Mouse (Mus musculus) MEL (cell line): ENCODE results near the gene Cdca7l. TPM values are rescaled to one million over a fixed set of nuclear protein-coding genes. Genes with fewer than 3 reads are reported as not detected.

Source experiments
- DNase-seq: peaks from one replicate; pipeline ENCODE4 v3.0.0; 2011; ENCODE audit warnings: low read depth, low spot score
- H3K27ac ChIP-seq: 2 replicates; pipeline ENCODE4 v1.5.1; 2012; ENCODE audit warnings: low read depth, mild to moderate bottlenecking, control low read depth, low read length, moderate library complexity; ENCODE audit not compliant: control insufficient read depth
- H3K27me3 ChIP-seq, 2 experiments: fragments of 150-350 bp in 1 of 2; sonication (generic) in 1 of 2; 2 replicates each; pipeline ENCODE4 v1.6.1; 2012; ENCODE audit warnings: low read length in 2 of 2, mild to moderate bottlenecking in 2 of 2, improper control_type of control experiment in 1 of 2, moderate library complexity in 1 of 2; ENCODE audit not compliant: insufficient read depth in 2 of 2, control insufficient read depth in 1 of 2
- H3K36me3 ChIP-seq, 2 experiments: 2 replicates each; pipeline ENCODE4 v1.6.1; 2012 to 2014; ENCODE audit warnings: low read length in 2 of 2, improper control_type of control experiment in 1 of 2, inconsistent platforms in 1 of 2, mild to moderate bottlenecking in 1 of 2; ENCODE audit not compliant: insufficient read depth in 2 of 2, control insufficient read depth in 1 of 2
- H3K4me1 ChIP-seq, 2 experiments: fragments of 150-350 bp in 1 of 2; sonication (generic) in 1 of 2; 2 replicates each; pipeline ENCODE4 v1.6.1; 2012; ENCODE audit warnings: low read length in 2 of 2, improper control_type of control experiment in 1 of 2, mild to moderate bottlenecking in 1 of 2; ENCODE audit not compliant: insufficient read depth in 2 of 2, control insufficient read depth in 1 of 2
- H3K4me3 ChIP-seq, 2 experiments: fragments of 150-350 bp in 1 of 2; sonication (generic) in 1 of 2; 2 replicates each; pipeline ENCODE4 v1.5.1; 2012; ENCODE audit warnings: low read depth in 2 of 2, low read length in 2 of 2, mild to moderate bottlenecking in 2 of 2, moderate library complexity in 2 of 2, control low read depth in 1 of 2, improper control_type of control experiment in 1 of 2; ENCODE audit not compliant: control insufficient read depth in 1 of 2, insufficient read depth in 1 of 2
- H3K79me2 ChIP-seq: 2 replicates; pipeline ENCODE4 v1.6.1; 2012; ENCODE audit warnings: mild to moderate bottlenecking, low read length, moderate library complexity; ENCODE audit not compliant: control insufficient read depth, poor library complexity, insufficient read depth
- H3K9ac ChIP-seq: 2 replicates; pipeline ENCODE4 v1.6.1; 2012; ENCODE audit warnings: low read depth, mild to moderate bottlenecking, control low read depth, low read length, moderate library complexity; ENCODE audit not compliant: control insufficient read depth, poor library complexity, severe bottlenecking
- H3K9me3 ChIP-seq: fragments of 150-350 bp; sonication (generic); replicated peaks from 2 replicates; pipeline ENCODE4 v1.6.1; 2012; ENCODE audit warnings: mild to moderate bottlenecking, low read length, improper control_type of control experiment, moderate library complexity; ENCODE audit not compliant: insufficient read depth
- CHD1 ChIP-seq: IDR thresholded peaks from 2 replicates; pipeline ENCODE4 v1.6.1; 2012; ENCODE audit warnings: low read depth, mild to moderate bottlenecking, inconsistent platforms, low read length, improper control_type of control experiment
- CTCF ChIP-seq, 3 experiments: IDR thresholded peaks in 2 of 3; conservative IDR thresholded peaks in 1 of 3; 2 replicates each; pipeline ENCODE4 v1.5.1; 2011 to 2012; ENCODE audit warnings: low read length in 3 of 3, low read depth in 2 of 3, mild to moderate bottlenecking in 2 of 3, improper control_type of control experiment in 1 of 3, inconsistent platforms in 1 of 3, mixed read lengths in 1 of 3, moderate library complexity in 1 of 3; ENCODE audit not compliant: control insufficient read depth in 1 of 3, insufficient read depth in 1 of 3, poor library complexity in 1 of 3, severe bottlenecking in 1 of 3
- ELF1 ChIP-seq: IDR thresholded peaks from 2 replicates; pipeline ENCODE4 v1.6.1; 2014; ENCODE audit warnings: low read depth, mild to moderate bottlenecking, inconsistent platforms, low read length, improper control_type of control experiment, moderate library complexity
- EP300 ChIP-seq, 2 experiments: IDR thresholded peaks; 2 replicates each; pipeline ENCODE4 v1.6.1; 2011; ENCODE audit warnings: improper control_type of control experiment in 2 of 2, low read length in 2 of 2, low read depth in 1 of 2, mild to moderate bottlenecking in 1 of 2
- ETS1 ChIP-seq: IDR thresholded peaks from 2 replicates; pipeline ENCODE4 v1.6.1; 2012; ENCODE audit warnings: low read depth, mild to moderate bottlenecking, inconsistent platforms, low read length, improper control_type of control experiment, moderate library complexity
- GABPA ChIP-seq: IDR thresholded peaks from 2 replicates; pipeline ENCODE4 v1.6.1; 2012; ENCODE audit warnings: low read depth, mild to moderate bottlenecking, inconsistent platforms, low read length, improper control_type of control experiment, moderate library complexity
- GATA1 ChIP-seq: IDR thresholded peaks from 2 replicates; pipeline ENCODE4 v1.6.1; 2011; ENCODE audit warnings: low read depth, low read length, improper control_type of control experiment
- MAZ ChIP-seq: IDR thresholded peaks from 2 replicates; pipeline ENCODE4 v1.6.1; 2012; ENCODE audit warnings: low read depth, mild to moderate bottlenecking, inconsistent platforms, low read length, improper control_type of control experiment
- MXI1 ChIP-seq: IDR thresholded peaks from 2 replicates; pipeline ENCODE4 v1.6.1; 2011; ENCODE audit warnings: mild to moderate bottlenecking, low read depth, low read length, improper control_type of control experiment
- MYB ChIP-seq: IDR thresholded peaks from 2 replicates; pipeline ENCODE4 v1.6.1; 2011; ENCODE audit warnings: mild to moderate bottlenecking, low read depth, low read length, improper control_type of control experiment
- NRF1 ChIP-seq: IDR thresholded peaks from 2 replicates; pipeline ENCODE4 v1.6.1; 2014; ENCODE audit warnings: low read depth, mild to moderate bottlenecking, inconsistent platforms, low read length, improper control_type of control experiment, moderate library complexity; ENCODE audit not compliant: poor library complexity, insufficient read depth, severe bottlenecking
- POLR2A ChIP-seq, 2 experiments: IDR thresholded peaks; 2 replicates each; pipeline ENCODE4 v1.6.1; 2011 to 2012; ENCODE audit warnings: low read length in 2 of 2, mild to moderate bottlenecking in 2 of 2, control low read depth in 1 of 2, improper control_type of control experiment in 1 of 2, low read depth in 1 of 2, moderate library complexity in 1 of 2; ENCODE audit not compliant: control insufficient read depth in 1 of 2, insufficient read depth in 1 of 2, poor library complexity in 1 of 2
- POLR2AphosphoS2 ChIP-seq: IDR thresholded peaks from 2 replicates; pipeline ENCODE4 v1.6.1; 2011; ENCODE audit warnings: low read length, improper control_type of control experiment
- RAD21 ChIP-seq: IDR thresholded peaks from 2 replicates; pipeline ENCODE4 v1.6.1; 2011; ENCODE audit warnings: mild to moderate bottlenecking, low read depth, low read length, improper control_type of control experiment
- SIN3A ChIP-seq: IDR thresholded peaks from 2 replicates; pipeline ENCODE4 v1.6.1; 2012; ENCODE audit warnings: low read length, improper control_type of control experiment, inconsistent platforms
- SMC3 ChIP-seq: IDR thresholded peaks from 2 replicates; pipeline ENCODE4 v1.6.1; 2011; ENCODE audit warnings: low read depth, low read length, improper control_type of control experiment
- TAL1 ChIP-seq: IDR thresholded peaks from 2 replicates; pipeline ENCODE4 v1.6.1; 2012; ENCODE audit warnings: mild to moderate bottlenecking, inconsistent platforms, low read length, moderate library complexity, mixed read lengths
- TCF12 ChIP-seq: IDR thresholded peaks from 2 replicates; pipeline ENCODE4 v1.6.1; 2014; ENCODE audit warnings: low read depth, mild to moderate bottlenecking, inconsistent platforms, low read length, improper control_type of control experiment, moderate library complexity
- USF1 ChIP-seq: IDR thresholded peaks from 2 replicates; pipeline ENCODE4 v1.6.1; 2014; ENCODE audit warnings: low read depth, mild to moderate bottlenecking, inconsistent platforms, low read length, improper control_type of control experiment, moderate library complexity
- ZC3H11A ChIP-seq: IDR thresholded peaks from 2 replicates; pipeline ENCODE4 v1.6.1; 2012; ENCODE audit warnings: low read depth, mild to moderate bottlenecking, inconsistent platforms, low read length, improper control_type of control experiment
- ZNF384 ChIP-seq: IDR thresholded peaks from 2 replicates; pipeline ENCODE4 v1.6.1; 2012; ENCODE audit warnings: low read depth, mild to moderate bottlenecking, inconsistent platforms, low read length, improper control_type of control experiment
- polyA plus RNA-seq, 2 experiments: library from polyadenylated mRNA; stranded (reverse) in 1 of 2; unstranded in 1 of 2; fragments of >175 nt in 1 of 2; fragments of >200 nt in 1 of 2; gene quantifications; 2 replicates each; pipeline versions ENCODE4 v1.2.1 to v1.2.4; 2012; ENCODE audit warnings: low replicate concordance in 2 of 2, low read depth in 1 of 2; ENCODE audit not compliant: insufficient read length in 2 of 2, insufficient read depth in 1 of 2, missing spikeins in 1 of 2
- total RNA-seq: library from RNA; depleted of rRNA; stranded (reverse); fragments of 300-350 nt; gene quantifications from 2 replicates; pipeline ENCODE4 v1.2.3, GENCODE M21; 2012

Gene Cdca7l
- total and polyA plus RNA-seq, 3 experiments, result 93.3 to 1,920 (median 99.6) TPM

DNA sequence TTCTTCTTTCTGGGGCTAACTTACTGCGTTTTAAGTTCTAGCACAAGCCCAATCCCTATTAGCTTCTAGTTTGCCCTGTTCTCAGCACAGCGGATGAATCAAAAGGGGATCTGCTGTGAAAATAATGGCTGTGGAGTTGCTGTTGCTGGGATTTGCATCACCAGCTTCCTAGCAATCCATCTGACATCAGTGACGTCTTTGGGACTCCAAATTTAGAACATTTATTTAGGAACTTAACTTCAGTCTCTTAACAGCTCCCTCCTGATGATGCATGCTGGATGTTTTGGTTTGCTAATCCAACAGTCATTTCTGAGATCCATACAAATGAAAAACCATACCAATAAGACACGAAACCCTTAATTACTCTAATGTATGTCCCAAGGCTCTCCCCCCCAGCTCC is 1.5 kb downstream of the Cdca7l start:
- Histone ChIP-seq H3K27ac (no peak overlapping the region), H3K27me3 (no peaks in the 10 kb centered on the region), H3K4me1 (no peaks in the 10 kb centered on the region), H3K9me3 (no peaks in the 10 kb centered on the region), H3K36me3 (no peaks in the 10 kb centered on the region), H3K79me2 (no peaks in the 10 kb centered on the region), H3K4me3 (no peak overlapping the region), H3K9ac (no peak overlapping the region)
- DNase-seq, result no peak
- TF ChIP-seq ELF1, result no peak
- no peak for TF ChIP-seq GATA1

DNA sequence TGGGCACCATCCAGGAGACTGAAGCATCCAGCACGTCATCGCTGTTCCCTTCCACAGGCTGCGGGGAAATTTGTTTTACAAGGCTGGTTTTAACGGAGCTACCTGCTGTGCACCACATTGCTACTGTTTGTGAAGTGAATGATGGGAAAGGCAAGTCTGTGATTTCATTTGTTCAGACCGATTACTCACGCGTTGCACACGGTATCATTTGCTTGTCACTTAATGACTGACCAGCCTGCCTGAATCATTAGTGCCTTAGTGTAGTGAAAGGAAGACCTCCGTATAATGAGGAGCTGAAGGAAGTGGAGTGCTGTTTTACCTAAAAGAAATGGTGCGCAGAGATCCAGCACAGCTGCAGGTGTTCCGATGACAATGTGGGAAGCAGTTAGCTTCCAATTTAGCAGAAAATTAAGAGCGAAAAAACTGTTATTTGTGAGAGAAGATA is 1.9 kb downstream of the Cdca7l start:
- Histone ChIP-seq H3K36me3 (no peaks in the 10 kb centered on the region), H3K9ac (no peak overlapping the region), H3K4me1 (no peaks in the 10 kb centered on the region), H3K4me3 (no peak overlapping the region), H3K27me3 (no peaks in the 10 kb centered on the region), H3K79me2 (no peaks in the 10 kb centered on the region), H3K9me3 (no peaks in the 10 kb centered on the region), H3K27ac (no peak overlapping the region)
- no peak for TF ChIP-seq EP300 (IDR thresholded peaks at IDR 0.05; ENCODE audit: low read depth in 1 of 2, low read length in 2 of 2)
- no peak for TF ChIP-seq MXI1
- no peak for TF ChIP-seq ZC3H11A
- TF ChIP-seq MAZ, result no peak
- no peak for TF ChIP-seq ZNF384
- no peak for TF ChIP-seq GABPA
- no peak for TF ChIP-seq SIN3A
- TF ChIP-seq MYB, result no peak
- no peak for DNase-seq

DNA sequence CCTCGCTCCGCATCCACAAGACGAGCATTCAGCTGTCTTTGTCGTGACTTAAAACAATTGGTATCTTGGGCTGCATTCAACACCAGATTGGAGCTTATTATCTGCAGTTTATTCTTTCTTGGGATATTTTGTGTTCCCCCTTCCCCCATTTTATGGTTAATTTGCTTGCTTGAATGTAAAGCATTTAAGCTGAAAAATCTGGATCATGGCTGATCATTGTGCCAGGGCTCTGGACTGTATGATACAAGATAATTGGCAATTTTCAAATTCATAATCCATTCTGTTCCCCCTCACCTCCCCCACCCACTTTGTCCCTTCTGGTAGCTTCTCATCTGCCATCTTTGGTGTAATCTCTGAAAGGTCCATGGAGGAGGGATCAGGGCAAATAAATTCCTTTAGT is 2.4 kb downstream of the Cdca7l start:
- H3K27ac ChIP-seq, result no peak overlapping the region

More for the DNA sequence above, 2.4 kb downstream of the Cdca7l start:
- Histone ChIP-seq H3K36me3 (no peaks in the 10 kb centered on the region), H3K27me3 (no peaks in the 10 kb centered on the region), H3K4me1 (no peaks in the 10 kb centered on the region), H3K79me2 (no peaks in the 10 kb centered on the region), H3K4me3 (no peak overlapping the region), H3K9me3 (no peaks in the 10 kb centered on the region), H3K9ac (no peak overlapping the region)
- no peak for DNase-seq
- no peak for TF ChIP-seq SIN3A
- TF ChIP-seq ETS1, result no peak
- no peak for TF ChIP-seq SMC3
- no peak for TF ChIP-seq USF1
- no peak for TF ChIP-seq CTCF (IDR thresholded peaks at IDR 0.05 in 2 of 3, conservative IDR thresholded peaks at IDR 0.05 in 1 of 3; ENCODE audit: control insufficient read depth in 1 of 3, insufficient read depth in 1 of 3, low read depth in 2 of 3, low read length in 3 of 3, poor library complexity in 1 of 3, severe bottlenecking in 1 of 3)
- TF ChIP-seq TAL1, result no peak
- no peak for TF ChIP-seq RAD21
- TF ChIP-seq GABPA, result no peak
- TF ChIP-seq CHD1, result no peak
- TF ChIP-seq NRF1, result no peak
- no peak for TF ChIP-seq POLR2AphosphoS2
- no peak for TF ChIP-seq TCF12
- no peak for TF ChIP-seq POLR2A (IDR thresholded peaks at IDR 0.05; ENCODE audit: control insufficient read depth in 1 of 2, insufficient read depth in 1 of 2, low read depth in 1 of 2, low read length in 2 of 2, poor library complexity in 1 of 2)
